Mouse (Mus musculus) A20 (cell line): ENCODE measurements around the gene 6820408C15Rik.

Source experiments
- DNase-seq: peaks from one replicate; pipeline ENCODE4 v3.0.0-alpha.2; 2011; ENCODE audit warnings: low read depth, low spot score

The 6820408C15Rik gene

DNA sequence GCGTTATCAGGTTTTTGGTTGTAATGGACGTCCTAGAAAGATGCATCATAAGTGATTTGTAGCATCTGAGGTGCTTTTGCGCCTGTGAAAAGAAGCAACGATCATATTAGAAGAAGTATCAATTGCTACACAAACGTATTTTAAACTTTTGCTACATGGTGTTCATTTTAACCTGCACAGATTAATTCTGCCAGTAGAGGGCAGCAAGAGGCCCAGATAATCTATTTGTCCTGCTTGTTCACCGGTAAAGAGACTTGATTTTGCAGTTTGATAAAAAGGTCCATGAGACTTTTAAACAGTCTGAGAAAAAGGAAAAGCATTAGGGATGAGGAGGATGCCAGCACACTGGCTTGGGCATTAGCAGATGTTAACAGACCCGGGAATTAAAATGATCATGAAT, 55.6 kb downstream of the 6820408C15Rik start:
- peak; percentile 74 for DNase-seq

DNA sequence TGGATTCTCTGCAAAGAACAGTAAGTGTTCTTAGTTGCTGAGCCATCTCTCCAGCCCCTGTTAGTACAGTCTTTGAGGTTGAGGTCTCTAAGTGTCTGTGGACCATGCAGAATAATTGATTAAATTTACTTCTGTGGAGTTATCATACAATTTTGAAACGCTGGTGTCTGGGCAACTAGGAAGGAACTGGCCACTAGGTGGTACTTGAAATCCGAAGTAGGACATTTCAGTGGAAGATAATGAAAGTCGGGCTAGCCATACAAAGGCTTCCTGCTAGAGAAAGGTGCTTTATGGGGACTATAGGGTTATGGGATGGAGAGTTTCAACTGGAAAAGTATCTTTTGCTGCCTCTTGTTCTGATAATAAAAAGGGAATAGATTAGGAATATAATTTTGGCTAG, 57.0 kb downstream of the 6820408C15Rik start:
- no peak for DNase-seq

DNA sequence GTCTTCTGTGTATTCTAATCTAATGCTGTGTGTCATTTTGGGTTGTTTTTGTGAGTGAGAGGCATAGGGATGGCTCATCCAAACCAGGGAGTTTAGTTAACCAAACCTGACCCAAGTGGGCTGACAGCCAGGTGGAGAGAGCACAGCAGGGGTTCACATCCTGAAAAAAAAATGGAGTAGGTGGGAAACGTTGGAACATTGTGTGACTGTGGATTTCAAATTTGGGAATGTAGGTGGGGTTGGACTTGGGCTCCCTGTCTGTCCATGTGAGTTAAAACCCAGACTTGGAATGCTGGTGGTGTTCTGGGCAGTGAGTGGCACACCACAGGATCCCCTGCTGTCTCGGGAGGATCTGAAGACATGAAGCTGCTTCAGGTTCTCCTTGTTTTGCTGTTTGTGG, 61.4 kb downstream of the 6820408C15Rik start, which contains the start of gene Defb20:
Defb20 (plus strand) TSS at position 301 of the 400 bp plus-strand sequence.
- no peak for DNase-seq

DNA sequence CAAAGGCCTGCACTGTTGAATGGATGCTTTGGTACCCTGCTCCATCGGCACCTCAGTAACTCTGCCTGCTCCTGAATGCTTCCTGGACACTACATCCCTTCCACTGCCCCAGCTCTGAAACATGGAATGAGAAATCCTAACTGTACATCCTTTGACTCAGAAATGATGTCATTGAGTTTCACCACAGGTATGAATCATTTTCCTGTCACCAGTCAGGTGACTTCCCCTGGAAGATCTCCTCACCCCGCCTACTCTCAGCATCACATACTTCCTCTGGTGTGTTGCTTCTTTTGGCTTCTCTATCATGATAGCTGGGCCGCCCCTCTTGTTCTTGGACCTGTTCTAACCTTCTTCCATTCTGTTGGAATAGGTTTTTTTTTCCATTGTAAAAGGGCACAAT, 65.5 kb downstream of the 6820408C15Rik start:
- no peak for DNase-seq

DNA sequence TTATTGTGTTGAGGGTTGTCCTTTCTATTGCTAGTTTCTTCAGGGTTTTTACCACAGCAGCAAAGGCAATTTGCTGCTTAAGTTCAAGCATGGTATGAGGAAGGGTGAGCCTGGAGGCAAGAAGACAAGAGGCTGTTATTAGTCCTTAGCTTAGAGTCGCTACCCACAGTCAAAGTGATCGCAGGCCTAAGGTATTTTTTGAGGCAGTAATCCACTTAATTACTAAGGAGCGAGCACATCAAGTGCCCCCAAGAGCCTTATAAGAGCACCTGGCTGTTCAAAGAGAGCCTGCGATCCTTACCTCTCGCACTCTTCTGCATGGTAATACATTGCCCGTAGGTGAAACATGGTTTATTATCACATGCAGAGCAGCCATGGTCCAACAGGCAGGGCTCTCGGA, 66.3 kb downstream of the 6820408C15Rik start:
- no peak for DNase-seq

DNA sequence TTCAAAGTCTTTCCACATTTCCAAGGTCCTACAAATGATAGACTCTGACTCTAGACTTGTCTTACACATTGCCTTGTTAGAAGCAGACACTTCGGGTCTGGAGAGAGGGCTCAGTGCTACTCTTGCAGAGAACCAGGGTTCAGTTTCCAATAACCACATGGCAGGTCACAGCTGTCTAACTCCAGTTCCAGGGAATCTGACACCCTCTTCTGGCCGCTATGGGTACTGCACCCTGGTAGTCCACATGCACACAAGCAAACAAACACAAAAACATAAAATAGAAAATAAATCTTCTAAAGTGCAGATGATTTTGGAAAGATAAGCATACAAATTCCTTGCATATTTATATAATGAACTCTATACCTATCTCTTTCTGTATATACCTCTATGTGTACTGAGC, 71.6 kb downstream of the 6820408C15Rik start:
- peak; percentile 28 for DNase-seq

DNA sequence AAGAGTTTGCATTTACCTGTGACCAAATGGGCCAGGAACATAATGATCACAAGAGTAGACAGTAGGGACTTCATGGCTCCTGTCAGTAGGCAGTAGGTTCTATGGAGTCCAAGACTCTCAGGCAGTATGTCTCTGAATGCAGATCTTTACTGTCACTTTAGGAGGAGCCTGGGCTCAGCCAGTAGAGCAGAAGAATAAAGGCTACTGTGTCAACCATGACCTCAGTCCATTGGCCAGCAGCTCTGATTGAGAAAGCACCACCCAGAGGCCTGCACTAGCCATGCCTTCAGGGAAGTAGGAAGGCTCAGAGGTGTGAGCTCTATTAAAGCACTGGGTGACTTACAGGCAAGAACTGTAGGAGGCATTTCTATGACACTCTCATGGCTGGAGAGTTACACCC, 74.7 kb downstream of the 6820408C15Rik start, which contains the start of gene Defb22:
Defb22 (minus strand) TSS at position 101 of the 400 bp plus-strand sequence.
- no peak for DNase-seq

DNA sequence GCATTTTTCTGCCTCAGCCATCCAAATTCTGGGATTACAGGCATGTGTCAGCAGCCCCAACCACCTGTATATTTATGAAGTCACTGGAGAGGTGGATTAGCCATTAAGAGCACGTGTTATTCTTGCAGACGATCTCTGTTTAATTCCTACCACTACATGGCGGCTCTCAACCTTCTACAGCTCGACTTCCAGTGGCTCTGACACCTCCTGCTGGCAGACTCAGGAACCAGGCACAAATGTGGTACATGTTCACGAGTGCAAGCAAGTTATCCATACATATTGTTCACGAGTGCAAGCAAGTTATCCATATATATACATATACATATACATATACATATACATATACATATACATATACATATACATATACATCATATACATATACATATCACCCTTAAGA, 77.8 kb downstream of the 6820408C15Rik start:
- no peak for DNase-seq
